Mouse (Mus musculus) megakaryocyte, embryonic 14.5 days (primary cell): Measurements from ENCODE around the gene Rgs16.

Experiments used
- FLI1 ChIP-seq: IDR thresholded peaks from 2 replicates; pipeline ENCODE4 v1.6.1; 2012; ENCODE audit warnings: low read length, inconsistent platforms, mixed read lengths
- GATA1 ChIP-seq: IDR thresholded peaks from 3 replicates; pipeline ENCODE4 v1.6.1; 2012; ENCODE audit warnings: mixed read lengths, low read length, inconsistent platforms, borderline replicate concordance

GRCm38 (mm10) chr1:153778205-153778604 lies 38.1 kb downstream of the Rgs16 start:
- TF ChIP-seq GATA1 = no peak
- no peak for TF ChIP-seq FLI1
